Mouse (Mus musculus) intestine, postnatal 0 days (tissue): ENCODE data around the gene Rbm19. TPM values are rescaled to one million over a fixed set of nuclear protein-coding genes. Genes with fewer than 3 reads are reported as not detected.
A peak's percentile ranks its signal among the peaks of the same experiment; 100 is the strongest.

ENCODE experiments used
- ATAC-seq: fragments of 200-750 bp; cut with Nextera tagmentation; 2 replicates; pipeline ENCODE4 v1.8.0; 2017; ENCODE audit warnings: mild to moderate bottlenecking, moderate TSS enrichment, moderate library complexity
- H3K27ac ChIP-seq: fragments of 300-500 bp; sonication (generic); 2 replicates; pipeline ENCODE4 v1.5.1; 2014; ENCODE audit warnings: mild to moderate bottlenecking, low read depth, low read length, moderate library complexity
- H3K27me3 ChIP-seq: fragments of 300-500 bp; sonication (generic); replicated peaks from 2 replicates; pipeline ENCODE4 v1.6.1; 2014; ENCODE audit warnings: low read length, mixed read lengths; ENCODE audit not compliant: control insufficient read depth, insufficient read depth
- H3K36me3 ChIP-seq: fragments of 300-500 bp; sonication (generic); 2 replicates; pipeline ENCODE4 v1.6.1; 2014; ENCODE audit warnings: mild to moderate bottlenecking, moderate library complexity; ENCODE audit not compliant: control insufficient read depth, insufficient read depth
- H3K4me1 ChIP-seq: fragments of 300-500 bp; sonication (generic); replicated peaks from 2 replicates; pipeline ENCODE4 v1.6.1; 2014; ENCODE audit warnings: antibody characterized with exemption, low read length, mixed read lengths; ENCODE audit not compliant: control insufficient read depth, insufficient read depth
- H3K4me2 ChIP-seq: fragments of 300-500 bp; sonication (generic); replicated peaks from 2 replicates; pipeline ENCODE4 v1.6.1; 2014; ENCODE audit warnings: low read depth, mild to moderate bottlenecking, moderate library complexity
- H3K4me3 ChIP-seq: fragments of 300-500 bp; sonication (generic); 2 replicates; pipeline ENCODE4 v1.5.1; 2014; ENCODE audit warnings: low read depth, low read length
- H3K9ac ChIP-seq: fragments of 300-500 bp; sonication (generic); 2 replicates; pipeline ENCODE4 v1.6.1; 2014; ENCODE audit warnings: mild to moderate bottlenecking, low read depth, low read length
- H3K9me3 ChIP-seq: fragments of 300-500 bp; sonication (generic); 2 replicates; pipeline ENCODE4 v1.6.1; 2016; ENCODE audit warnings: mixed run types; ENCODE audit not compliant: control insufficient read depth
- CTCF ChIP-seq: sonication (generic); IDR thresholded peaks from 2 replicates; pipeline ENCODE4 v1.5.1; 2016; ENCODE audit warnings: low read depth, mild to moderate bottlenecking, control low read depth, antibody characterized with exemption, moderate library complexity
- WGBS: fragments of 180-500 bp; shearing (Covaris S2); extraction: QIAGEN DNeasy Blood & Tissue Kit; methylation state at CpG from one replicate; pipeline ENCODE4 v1.1.7; 2014; 5-methylcytosine and 5-hydroxymethylcytosine counted together
- polyA plus RNA-seq: library from polyadenylated mRNA; unstranded; fragments of >200 nt; fragmentation: Nextera tagmentation; extraction: Ambion mirVana; gene quantifications from 2 replicates; pipeline ENCODE4 v1.2.1, GENCODE M21; 2015

The Rbm19 gene
- polyA plus RNA-seq, 1 experiment from 2014 or later, result 12.0 TPM

- Histone ChIP-seq H3K36me3 (peaks cover 77% of the 10 kb centered on the region), H3K4me1 (no peaks in the 10 kb centered on the region), H3K9ac (no peak overlapping the region), H3K4me3 (no peak overlapping the region), H3K27ac (no peak overlapping the region), H3K27me3 (no peaks in the 10 kb centered on the region), H3K9me3 (no peaks in the 10 kb centered on the region), H3K4me2 (no peak overlapping the region)
- no peak for ATAC-seq
- TF ChIP-seq CTCF, result no peak
- 93% methylated on average over 7 of the region's 7 CpGs for WGBS
Observed at GRCm38 (mm10) chr5:120129070-120129469, 12.8 kb downstream of the Rbm19 start.

GRCm38 (mm10) chr5:120129761-120130160 lies 13.5 kb downstream of the Rbm19 start:
- Histone ChIP-seq H3K9me3 (no peaks in the 10 kb centered on the region), H3K27ac (no peak overlapping the region), H3K9ac (no peak overlapping the region), H3K4me2 (no peak overlapping the region), H3K36me3 (peaks cover 71% of the 10 kb centered on the region), H3K4me1 (no peaks in the 10 kb centered on the region), H3K4me3 (no peak overlapping the region), H3K27me3 (no peaks in the 10 kb centered on the region)
- no peak; the same call in 1 of the 2 replicates for TF ChIP-seq CTCF
- 95% methylated on average over 7 of the region's 7 CpGs for WGBS
- no peak for ATAC-seq

- no peak overlapping the region for H3K4me3 ChIP-seq
- no peak for TF ChIP-seq CTCF
- peak; percentile 22 for ATAC-seq
- no peak overlapping the region for H3K9ac ChIP-seq
- no peak overlapping the region for H3K4me2 ChIP-seq
- no peak overlapping the region for H3K27ac ChIP-seq
- H3K27me3 ChIP-seq, result no peaks in the 10 kb centered on the region
- WGBS, result 98% methylated on average over 2 of the region's 2 CpGs
- no peaks in the 10 kb centered on the region for H3K4me1 ChIP-seq
- peaks cover 68% of the 10 kb centered on the region for H3K36me3 ChIP-seq
- no peaks in the 10 kb centered on the region for H3K9me3 ChIP-seq
Observed at GRCm38 (mm10) chr5:120130163-120130562, 13.9 kb downstream of the Rbm19 start.

- 64% methylated on average over 5 of the region's 5 CpGs for WGBS
- H3K9ac ChIP-seq, result no peak overlapping the region
- ATAC-seq, result no peak
- no peaks in the 10 kb centered on the region for H3K9me3 ChIP-seq
- no peaks in the 10 kb centered on the region for H3K27me3 ChIP-seq
- H3K27ac ChIP-seq, result no peak overlapping the region
- no peaks in the 10 kb centered on the region for H3K4me1 ChIP-seq
- H3K36me3 ChIP-seq, result peaks cover 60% of the 10 kb centered on the region
- H3K4me3 ChIP-seq, result no peak overlapping the region
- H3K4me2 ChIP-seq, result no peak overlapping the region
- TF ChIP-seq CTCF, result peak; percentile 78
Observed at GRCm38 (mm10) chr5:120131600-120131999, 15.3 kb downstream of the Rbm19 start.

- Histone ChIP-seq H3K4me1 (no peaks in the 10 kb centered on the region), H3K27me3 (no peaks in the 10 kb centered on the region), H3K9me3 (no peaks in the 10 kb centered on the region), H3K4me2 (no peak overlapping the region), H3K9ac (no peak overlapping the region), H3K36me3 (peaks cover 53% of the 10 kb centered on the region), H3K27ac (no peak overlapping the region), H3K4me3 (no peak overlapping the region)
- no peak for ATAC-seq
- 43% methylated on average over 6 of the region's 6 CpGs for WGBS
- peak; percentile 86 for TF ChIP-seq CTCF
Observed at GRCm38 (mm10) chr5:120134000-120134399, 17.7 kb downstream of the Rbm19 start.

GRCm38 (mm10) chr5:120135337-120135736 lies 19.1 kb downstream of the Rbm19 start:
- ATAC-seq, result no peak
- 92% methylated on average over 14 of the region's 14 CpGs for WGBS
- H3K9me3 ChIP-seq, result no peaks in the 10 kb centered on the region

GRCm38 (mm10) chr5:120135823-120136222 lies 19.6 kb downstream of the Rbm19 start:
- Histone ChIP-seq H3K36me3 (peaks cover 47% of the 10 kb centered on the region), H3K4me3 (no peak overlapping the region), H3K9me3 (no peaks in the 10 kb centered on the region), H3K27ac (no peak overlapping the region), H3K4me1 (no peaks in the 10 kb centered on the region), H3K27me3 (no peaks in the 10 kb centered on the region), H3K9ac (no peak overlapping the region), H3K4me2 (no peak overlapping the region)
- 70% methylated on average over 3 of the region's 3 CpGs for WGBS
- no peak for ATAC-seq
- no peak for TF ChIP-seq CTCF

More at GRCm38 (mm10) chr5:120135337-120135736, 19.1 kb downstream of the Rbm19 start:
- Histone ChIP-seq H3K4me2 (no peak overlapping the region), H3K36me3 (peaks cover 47% of the 10 kb centered on the region), H3K4me3 (no peak overlapping the region), H3K27ac (no peak overlapping the region), H3K9ac (no peak overlapping the region), H3K4me1 (no peaks in the 10 kb centered on the region), H3K27me3 (no peaks in the 10 kb centered on the region)
- TF ChIP-seq CTCF, result no peak
